Mouse (Mus musculus) monocyte, adult 2 months (primary cell): Measurements from ENCODE around the gene Scin.
"Not testable (repeated sequence)": the region's sequence is repeated elsewhere in the genome, so short reads cannot be mapped to it uniquely, and the experiment has no call there.

ENCODE experiments used
- DNase-seq, 2 experiments: peaks; one replicate each; pipeline ENCODE4 v3.0.0; 2022; ENCODE audit warnings: low spot score in 2 of 2, low read depth in 1 of 2

Scin gene

DNA sequence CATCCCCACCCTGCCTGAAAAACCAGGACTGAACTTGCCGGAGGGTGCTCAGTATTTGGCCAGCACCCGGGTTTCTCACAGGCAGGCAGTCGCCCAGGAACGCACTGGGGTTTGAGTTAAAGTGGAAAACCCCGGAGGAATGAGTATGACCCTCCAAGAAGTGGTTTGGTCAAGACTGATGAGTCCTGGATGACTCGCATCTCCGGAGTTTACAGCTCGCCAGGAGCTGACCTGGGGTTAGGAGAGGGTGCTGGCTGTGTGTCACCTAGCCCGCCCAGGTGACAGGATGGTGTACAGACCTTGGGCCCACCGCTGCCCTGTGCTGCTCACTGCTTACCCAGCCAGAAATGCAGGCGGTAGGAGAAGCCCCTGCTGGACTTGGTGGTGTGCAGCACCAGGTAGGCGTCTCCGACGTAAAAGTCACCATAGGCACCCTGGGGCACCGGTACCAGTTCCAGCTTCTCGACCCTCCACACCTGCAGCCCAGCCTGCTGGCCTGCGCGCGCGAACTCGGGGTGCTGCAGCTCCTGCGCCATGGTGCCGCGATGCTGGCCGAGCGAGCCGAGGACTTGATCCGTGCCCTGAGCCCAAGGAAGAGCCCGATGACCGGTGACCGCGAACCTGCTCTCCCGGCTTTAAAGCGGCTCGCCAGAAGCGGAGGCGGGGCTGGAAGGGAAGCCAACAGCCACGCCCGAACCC is at the start of gene Scin:
Scin (minus strand) TSS at position 656 of the 699 bp plus-strand sequence.
- DNase-seq = no peak

DNA sequence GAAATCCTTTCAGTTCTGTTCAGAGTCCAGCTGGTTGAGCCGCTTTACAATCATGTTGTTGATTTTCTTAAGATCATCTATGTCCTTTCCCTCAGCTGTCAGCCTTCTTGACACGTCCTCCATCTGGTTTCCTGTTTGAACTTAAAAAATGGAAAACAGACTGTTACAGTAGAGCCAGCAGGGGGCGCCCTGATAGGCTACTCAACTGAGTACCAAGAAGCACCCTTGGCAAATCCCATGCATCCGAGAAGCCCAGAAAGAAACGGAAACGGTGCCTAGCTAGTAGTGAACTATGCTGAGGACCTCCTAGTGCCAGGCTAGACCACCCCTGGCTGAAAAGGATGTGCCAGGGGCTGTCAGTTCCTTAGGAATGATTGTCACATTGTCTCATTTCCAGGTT is 43.1 kb upstream of the Scin start:
- no peak for DNase-seq

GRCm38 (mm10) chr12:40176158-40176557 is 42.1 kb upstream of the Scin start:
- DNase-seq = no peak

- not testable (repeated sequence) for DNase-seq
Measured at GRCm38 (mm10) chr12:40175171-40175570, 41.1 kb upstream of the Scin start.

GRCm38 (mm10) chr12:40171637-40172036 is 37.6 kb upstream of the Scin start:
- DNase-seq = no peak

DNA sequence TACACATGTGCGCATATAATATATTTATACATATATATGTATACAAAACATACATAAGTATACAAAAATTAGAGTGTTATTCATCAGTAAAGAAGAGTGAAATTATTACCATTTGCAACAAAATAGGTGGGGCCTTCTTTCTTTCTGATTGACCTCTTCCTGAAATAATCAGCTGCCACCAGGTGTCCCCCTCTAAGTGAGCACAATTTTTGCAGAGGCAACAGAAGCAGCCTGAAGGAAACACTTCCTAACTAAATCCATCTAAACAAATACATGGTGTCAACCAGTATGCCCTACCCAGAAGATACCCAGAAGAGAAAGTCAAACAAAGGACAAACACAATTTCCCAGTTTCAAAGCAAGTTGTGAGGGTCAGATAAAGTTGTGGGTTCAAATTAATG is 35.6 kb upstream of the Scin start:
- no peak for DNase-seq

- no peak for DNase-seq
Measured at GRCm38 (mm10) chr12:40164621-40165020, 30.6 kb upstream of the Scin start.

DNA sequence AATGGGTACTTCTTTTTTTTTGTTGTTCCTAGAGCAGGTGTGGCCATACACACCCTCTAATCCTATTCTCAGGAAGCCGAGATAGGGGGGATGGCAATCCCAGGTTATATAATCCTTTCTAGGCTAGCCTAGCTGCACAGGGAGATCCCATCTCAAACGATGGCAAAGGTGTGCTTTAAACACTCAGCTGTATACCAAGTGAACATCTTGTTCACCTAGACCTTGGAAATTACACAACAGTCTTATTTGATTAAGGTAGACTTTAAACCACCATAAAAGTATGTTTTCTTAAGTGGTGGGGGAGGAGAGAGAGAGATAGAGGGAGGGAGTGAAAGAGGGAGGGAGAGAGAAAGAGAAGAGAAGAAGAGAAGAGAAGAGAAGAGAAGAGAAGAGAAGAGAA is 26.7 kb upstream of the Scin start:
- DNase-seq = no peak

GRCm38 (mm10) chr12:40154188-40154587 is 20.2 kb upstream of the Scin start:
- DNase-seq = no peak

GRCm38 (mm10) chr12:40152353-40153069 is 18.5 kb upstream of the Scin start:
- no peak for DNase-seq

GRCm38 (mm10) chr12:40147319-40147718 is 13.3 kb upstream of the Scin start:
- no peak for DNase-seq

GRCm38 (mm10) chr12:40146510-40146909 is 12.5 kb upstream of the Scin start:
- DNase-seq = no peak

DNA sequence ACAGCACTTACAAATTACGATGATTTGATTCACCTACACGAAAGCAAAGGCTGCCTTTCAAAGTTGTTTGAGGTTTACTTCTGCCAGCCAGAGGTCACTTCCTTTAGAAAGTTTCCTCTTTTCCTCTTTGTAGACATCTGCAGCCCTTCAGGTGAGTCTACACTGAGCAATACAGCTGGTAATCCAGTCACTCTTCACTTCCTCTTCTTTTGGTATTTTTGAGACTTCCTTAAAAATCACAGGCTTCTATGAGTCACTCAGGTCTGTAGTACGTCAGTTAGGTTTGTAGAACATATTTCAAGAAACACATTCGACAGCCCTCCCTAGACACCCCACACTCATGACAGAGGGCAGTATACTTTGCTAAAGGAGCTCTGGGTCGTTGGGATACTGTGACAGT is 6.7 kb upstream of the Scin start:
- no peak for DNase-seq

DNA sequence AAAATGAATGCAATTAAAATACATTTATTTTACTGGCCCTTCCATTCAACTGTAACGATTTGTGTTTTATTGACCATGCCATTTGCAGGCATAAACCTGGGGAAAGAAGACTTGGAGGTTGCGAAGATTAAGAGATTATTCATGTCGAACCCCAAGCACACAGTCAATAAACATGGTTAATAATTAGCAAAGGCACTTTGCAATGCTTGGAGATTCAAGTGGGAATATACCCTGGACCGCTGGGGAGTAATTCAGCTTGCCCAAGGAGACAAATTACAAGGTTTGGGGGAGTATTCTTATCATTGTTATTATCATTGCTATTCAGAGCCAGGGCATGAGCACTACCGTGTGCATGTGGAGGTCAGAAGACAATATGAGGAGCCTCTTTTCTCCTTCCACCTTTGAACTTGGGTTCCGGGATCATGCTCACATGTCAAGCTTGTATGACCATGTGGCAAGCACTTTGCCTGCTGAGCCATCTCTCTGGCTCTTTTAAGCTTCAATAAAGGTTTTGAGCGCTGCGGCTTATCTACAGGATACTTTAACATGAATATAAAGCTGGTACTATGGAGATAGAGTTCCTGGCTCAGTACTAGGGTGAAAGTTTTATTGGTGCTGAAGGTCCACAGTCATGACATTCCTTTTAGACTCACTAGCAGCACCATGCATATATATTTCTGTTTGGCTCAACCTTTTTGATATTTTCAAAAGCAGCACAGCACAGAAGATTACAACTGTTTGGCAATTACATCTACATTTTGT is 5.6 kb upstream of the Scin start:
- no peak for DNase-seq

DNA sequence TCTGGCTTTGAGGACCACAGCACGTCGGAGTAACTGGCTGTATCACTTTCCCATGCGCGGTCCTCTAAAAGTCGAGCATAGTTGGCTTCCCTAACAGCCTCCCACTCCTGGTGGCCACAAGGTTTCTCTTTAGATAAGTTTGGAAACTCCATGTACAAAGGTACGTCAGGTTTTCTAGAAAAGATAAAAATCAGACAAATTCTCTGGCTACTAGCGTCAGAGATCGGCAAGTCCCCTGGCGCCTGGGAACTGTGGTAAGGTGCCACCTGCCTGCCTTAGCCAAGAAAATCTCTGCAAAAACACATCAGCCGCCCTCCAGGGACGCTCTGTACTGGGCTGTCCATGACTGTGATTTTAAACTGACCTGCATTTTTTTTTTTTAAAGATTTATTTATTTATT is 501 bp upstream of the Scin start:
- DNase-seq = no peak

GRCm38 (mm10) chr12:40133194-40133572 is 845 bp downstream of the Scin start:
- no peak for DNase-seq

DNA sequence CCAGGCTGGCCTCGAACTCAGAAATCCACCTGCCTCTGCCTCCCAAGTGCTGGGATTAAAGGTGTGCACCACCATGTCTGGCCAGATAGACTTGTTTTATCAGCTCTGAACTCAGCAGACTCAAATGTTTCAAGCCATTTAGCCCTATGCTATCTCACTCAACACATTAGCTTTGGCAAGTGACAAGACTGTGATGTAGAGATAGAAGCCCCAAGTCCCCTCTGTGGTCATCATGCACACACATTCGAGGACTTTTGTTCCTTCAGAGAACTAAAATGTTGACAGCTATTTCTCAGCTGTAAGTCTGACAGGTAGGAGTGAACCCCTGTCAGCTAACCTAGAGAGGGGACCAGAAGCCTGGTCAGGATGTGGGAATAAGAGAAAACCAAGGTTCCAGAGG is 15.2 kb downstream of the Scin start:
- no peak for DNase-seq

GRCm38 (mm10) chr12:40117045-40117444 is 17.0 kb downstream of the Scin start:
- DNase-seq = no peak

DNA sequence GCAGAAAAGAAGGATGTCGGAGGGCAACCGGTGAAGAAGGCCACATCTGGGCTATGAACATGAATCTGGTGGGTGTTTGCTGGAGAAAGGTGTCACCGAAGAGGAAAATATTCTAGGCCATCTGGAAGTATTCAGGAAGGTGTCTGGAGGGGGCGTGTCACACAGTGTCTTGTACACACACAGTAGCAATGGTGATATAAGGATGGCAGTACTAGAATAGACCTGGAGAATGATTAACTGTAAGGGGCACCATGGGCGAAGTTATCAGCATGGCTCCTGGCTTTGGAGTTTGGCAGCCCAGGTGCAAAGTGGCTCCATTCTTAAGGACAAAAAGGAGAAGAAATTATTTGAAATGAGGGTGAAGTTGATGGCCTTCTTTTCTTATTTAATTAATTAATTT is 17.8 kb downstream of the Scin start:
- no peak for DNase-seq

- no peak for DNase-seq
Measured at GRCm38 (mm10) chr12:40114883-40115282, 19.1 kb downstream of the Scin start.

GRCm38 (mm10) chr12:40114020-40114419 is 20.0 kb downstream of the Scin start:
- no peak for DNase-seq

DNA sequence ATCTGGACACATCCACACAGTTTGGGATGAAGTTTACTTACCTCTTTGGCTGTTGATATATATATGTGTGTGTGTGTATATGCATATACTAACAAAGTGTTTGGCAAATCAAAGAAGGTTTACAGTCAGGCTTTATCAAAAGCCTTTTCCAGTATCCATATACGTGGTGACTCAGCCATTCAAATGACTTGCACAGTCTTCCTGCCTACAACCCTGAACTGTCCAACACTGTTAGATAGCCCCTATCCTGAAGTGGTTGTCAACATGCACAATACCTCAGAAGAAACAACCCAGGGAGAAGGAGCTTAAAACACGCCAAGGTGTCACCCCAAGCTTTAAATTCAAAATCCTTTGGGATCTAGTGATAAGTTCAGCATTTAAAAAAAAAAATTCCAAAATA is 20.4 kb downstream of the Scin start:
- DNase-seq = no peak
